Mouse (Mus musculus) T-helper 17 cell (primary cell): ENCODE results near the gene Gm5089.

ENCODE experiments used
- in situ Hi-C, 2 experiments: fragments of 300-600 bp; cut with MboI, MseI; formaldehyde crosslinking; loops; 1 replicate in 1 of 2; 2 replicates in 1 of 2; pipeline ENCODE4 v1.15.1; 2025; ENCODE audit warnings: high pct_unique_total_duplicates in 2 of 2

Gm5089 gene

DNA sequence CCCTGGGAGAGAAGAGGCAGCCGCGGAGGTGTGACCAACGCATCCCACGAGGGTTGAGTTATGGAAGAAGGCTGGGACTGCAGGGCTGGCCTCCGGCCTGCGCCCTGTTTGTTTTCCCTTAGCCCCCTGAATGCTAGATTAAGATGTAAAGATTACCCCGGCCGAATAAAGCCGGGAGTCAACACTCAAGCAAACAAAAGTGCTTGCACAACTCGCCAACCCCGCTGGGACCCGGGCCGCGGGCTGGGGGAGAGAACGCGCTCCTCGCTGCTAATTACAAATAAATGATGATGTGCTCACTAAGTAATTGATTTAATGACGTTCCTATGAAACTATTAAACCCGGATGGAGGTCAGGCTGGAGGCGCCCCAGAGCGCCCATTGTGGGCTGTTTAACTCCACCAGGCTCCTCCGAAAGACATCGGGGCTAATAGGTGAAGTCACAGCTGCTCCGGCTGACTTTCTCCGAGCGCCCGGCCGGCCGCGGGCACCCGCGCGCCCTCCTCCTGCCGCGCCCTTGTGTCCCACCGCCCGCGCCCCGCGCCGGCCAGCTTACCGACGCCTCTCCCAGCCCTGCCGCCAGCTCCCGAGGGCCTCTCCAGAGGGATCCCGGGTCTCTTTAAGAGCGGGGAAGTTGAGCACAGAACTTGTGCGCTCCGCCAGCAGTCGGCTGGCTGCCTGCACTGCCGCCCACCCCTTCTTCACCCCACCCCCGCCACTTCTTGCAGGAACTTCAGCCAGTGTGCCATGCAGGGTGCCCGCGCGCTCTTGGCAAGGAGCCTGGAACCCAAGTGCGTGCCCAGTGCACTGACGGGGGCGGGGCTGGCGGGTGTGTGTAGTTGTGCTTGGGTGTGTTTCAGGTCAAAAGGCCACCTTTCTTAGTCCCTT lies at the start of gene Gm5089:
TSS of gene Gm5089 (minus strand) at position 620 of the 887 bp plus-strand sequence.
- in situ Hi-C loops = no loop called here

DNA sequence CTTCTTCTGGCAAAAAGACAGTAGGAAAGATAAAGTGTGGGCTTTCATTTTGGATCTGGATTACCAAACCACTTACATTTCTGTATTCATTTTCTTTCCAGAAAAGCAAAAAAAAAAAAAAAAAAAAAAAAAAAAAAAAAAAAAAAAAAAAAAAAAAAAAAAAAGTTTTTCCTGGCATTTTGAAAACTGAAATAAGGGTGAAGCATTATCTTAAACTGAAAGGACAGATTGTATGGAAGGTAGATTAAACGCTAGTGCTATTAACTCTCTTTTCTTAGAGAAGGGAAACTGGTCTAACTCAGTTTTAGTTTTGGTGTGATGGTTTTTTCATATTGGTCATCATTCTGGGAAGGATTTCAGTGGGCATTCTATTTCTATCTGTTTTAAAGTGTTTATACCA lies 41.1 kb upstream of the Gm5089 start:
- in situ Hi-C loops = no loop called here

DNA sequence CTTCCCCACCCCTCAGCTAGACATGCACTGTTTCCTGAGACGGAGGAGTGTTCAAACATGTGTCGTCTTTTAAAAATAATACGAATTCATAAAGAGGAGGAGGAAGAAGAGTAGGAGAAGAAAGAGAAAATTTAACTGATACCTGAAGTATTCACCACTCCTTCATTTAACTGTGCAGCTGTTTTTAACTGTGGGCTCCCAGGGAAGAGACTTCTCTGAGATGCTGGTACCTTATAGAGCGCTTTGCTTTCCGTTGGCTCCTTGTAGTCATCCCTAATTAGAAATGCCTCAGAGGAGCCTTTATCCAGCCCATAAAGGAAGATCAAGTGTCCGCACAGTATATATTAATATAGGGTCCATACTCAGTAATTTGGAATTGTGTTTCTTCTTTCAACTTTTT lies 40.6 kb upstream of the Gm5089 start:
- in situ Hi-C loops = no loop called here

DNA sequence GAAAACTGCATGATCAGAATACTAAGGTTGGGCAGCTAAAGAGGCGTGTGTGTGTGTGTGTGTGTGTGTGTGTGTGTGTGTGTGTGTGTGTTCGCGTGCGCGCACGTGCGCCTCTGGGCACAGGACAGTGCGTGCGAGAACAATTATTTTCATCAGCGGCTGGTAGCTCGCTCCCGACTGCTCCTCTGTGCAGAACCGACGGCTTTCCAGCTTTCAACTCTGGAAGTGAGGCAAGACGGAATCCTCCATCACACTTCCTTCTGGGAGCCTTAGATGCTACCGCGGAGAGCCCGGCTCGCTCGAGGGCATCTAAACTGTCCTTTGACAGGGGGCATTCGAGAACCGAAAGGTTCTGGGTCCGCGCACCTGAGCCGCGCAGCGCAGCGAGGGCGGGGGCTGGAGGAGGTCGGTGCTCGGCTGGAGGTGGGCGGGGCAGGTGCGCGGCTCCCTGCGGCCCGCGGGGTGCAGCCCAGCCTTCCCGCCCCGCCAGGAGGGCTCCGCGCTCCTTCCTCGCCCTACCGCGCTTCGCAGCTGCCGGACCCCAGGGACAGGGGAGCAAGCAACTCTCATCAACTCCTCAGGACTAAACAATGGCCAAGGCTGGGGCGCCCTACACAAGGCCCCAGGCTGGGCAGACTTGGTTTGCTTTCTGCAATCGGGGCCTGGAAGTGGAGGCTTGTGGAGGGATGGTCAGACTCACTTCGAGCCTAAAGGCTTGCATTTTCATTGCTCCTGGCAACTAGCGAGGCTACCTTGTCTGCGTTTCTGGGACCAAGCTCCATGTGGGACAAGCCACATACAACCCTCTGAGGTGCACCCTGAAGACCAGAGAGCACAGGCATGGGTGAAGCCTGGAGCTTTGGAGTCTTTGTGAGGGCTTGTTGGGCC lies 39.8 kb upstream of the Gm5089 start, which contains the start of gene Gm10837:
TSS of gene Gm10837 (plus strand) at position 146 of the 888 bp plus-strand sequence.
- in situ Hi-C loops = no loop called here

DNA sequence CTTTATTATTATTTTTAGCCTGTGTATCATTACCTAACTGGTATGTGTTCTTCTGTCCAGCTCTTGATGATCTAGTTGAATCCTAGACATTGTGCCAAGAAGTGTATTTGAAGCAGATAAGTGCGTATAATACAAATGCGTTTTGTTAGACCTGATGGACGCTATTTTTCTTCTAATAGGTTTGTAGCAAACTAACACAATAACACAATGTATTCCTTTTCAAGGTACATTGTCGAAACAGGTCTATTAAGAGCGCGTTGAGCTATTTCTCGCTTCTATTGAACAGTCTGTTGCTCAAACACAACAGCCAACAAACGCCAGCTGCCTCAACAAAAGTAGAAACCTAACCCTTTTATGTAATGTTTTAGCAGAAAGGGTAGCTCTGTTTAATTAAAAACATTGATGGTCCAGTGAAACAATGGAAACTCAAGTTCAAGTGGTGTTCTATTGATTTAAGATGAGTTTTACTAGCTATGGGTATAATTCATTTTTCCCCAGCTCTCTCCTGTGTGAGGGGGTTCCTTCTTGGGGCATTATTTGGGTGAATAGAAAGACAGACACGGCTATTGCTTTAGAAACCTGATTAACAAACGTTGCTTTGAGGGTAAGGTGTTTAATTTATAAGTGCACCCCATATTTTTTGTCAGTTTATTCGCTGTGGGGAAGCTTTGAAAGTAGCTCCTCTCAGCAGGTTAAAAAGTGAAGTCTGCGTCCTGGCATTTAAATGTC lies 38.9 kb upstream of the Gm5089 start:
- in situ Hi-C loops = no loop called here

DNA sequence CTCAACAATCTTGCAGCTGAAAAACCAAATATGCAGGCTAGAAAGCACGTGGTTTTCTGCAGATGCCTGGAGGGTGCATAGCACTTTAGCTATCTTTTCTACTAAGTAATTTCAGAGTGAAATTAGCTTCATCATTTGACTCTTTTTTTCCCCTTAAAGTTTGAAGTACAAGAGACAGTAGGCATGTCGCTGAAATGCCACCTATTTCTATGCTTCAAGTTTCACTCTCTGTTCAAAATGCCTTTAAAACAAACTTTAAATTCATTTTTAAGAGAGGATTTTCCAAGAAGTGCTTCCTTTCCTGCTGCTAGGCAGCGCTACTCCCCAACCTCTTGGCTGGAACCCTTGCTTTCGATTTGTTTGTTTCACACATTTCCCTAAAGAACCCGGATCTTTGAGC lies 38.1 kb upstream of the Gm5089 start:
- in situ Hi-C loops = no loop called here

DNA sequence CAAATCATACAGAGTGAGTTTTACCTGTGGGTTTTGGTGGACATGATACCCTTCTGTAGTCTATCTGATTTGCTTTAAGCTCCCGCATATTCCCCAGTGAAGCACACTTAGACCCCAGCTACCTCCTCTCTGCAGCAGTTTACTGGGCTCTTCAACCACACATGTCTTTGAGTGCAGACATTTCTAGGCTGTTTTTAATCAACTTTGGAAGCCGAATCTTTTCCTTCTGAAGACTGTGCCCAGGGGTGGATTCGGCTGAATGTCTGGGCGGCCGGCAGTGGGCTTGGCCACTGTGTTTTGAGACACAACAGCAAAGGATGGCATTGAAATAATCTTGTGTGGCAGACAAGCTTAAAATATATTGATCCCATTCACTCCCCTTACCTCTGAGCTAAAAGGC lies 36.5 kb upstream of the Gm5089 start:
- in situ Hi-C loops = no loop called here

DNA sequence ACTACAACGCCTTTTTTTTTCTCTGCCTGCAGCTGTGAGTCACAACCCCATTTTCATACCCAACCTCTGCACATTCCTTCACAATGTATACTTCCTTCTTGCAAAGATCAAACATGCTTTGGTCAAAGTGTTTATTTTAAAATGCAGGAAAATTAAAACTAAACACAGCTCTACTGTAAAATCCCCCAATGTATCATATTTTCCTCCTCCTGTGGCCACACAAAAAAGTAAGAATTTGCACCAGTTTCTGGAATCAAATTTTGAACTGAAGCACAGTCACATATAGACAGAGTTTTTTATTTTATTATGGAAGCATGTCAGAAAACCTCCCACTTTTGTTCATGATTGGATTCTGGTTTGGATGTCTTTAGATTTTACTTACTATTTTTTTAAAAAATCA lies 35.7 kb upstream of the Gm5089 start:
- in situ Hi-C loops = no loop called here

DNA sequence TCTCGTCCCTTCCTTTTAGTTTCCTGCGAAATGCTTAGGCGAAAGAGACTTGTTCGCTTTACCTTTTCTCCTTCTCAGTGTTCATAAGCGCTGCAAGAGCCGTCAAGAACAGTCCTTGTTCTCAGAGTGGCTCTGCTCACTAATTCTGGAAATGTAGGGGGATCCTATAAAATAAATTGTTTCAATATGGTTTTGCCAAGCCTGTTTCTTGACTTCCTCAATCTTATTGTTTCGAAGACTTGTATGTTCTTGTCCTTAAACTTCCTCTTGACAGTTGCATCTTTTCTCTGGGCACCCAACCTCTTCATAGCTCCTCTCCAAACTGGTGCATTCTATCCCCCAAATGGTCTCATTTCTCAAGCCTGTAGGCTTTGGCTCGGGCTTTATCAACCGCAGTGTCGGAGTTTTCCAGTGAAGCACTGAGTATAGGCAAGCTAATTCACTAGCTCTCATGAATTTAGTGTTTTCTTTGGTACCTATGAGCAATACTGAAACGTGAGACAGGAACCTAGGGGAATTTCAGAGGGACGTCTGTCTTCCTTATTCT lies 34.8 kb upstream of the Gm5089 start:
- in situ Hi-C loops = no loop called here

DNA sequence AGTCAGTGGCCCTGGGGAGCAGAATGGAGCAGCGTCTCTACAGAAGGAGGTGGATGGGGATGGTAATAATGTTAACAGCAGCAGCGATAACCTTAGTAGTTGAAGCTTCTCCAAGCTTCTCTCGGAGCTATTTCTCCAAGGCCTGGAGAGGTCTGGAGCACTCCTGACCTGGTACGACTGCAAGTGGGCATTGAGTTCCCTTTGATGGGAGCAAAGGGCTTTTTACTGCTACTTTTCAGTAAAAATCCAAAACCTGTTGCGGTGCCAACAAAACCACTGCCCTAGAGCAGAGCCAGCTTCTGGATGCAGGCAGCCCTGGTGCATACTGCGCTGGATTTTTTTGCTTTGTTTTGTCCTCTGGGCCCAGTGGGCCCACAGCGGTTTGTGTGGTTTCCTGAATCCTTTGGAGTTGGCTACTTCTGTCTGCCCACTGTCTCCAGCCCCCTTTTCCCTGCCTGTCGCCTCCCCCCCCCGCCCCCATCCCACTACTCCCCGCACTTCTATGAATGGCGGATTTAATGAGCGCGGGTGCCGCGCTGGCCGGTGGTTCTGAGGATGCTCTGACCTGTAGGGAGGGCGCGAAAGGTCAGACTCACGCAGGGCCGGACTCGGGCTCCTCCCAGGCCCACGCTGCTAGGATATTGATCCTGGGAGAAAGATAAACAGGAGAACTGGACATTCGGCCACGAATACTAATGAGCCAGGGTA lies 34.1 kb upstream of the Gm5089 start:
- in situ Hi-C loops = loop anchor here in 1 of 2 experiments (5.0 kb wide), 1 partner anchor 507 kb away; no protein-coding TSS in a partner anchor

DNA sequence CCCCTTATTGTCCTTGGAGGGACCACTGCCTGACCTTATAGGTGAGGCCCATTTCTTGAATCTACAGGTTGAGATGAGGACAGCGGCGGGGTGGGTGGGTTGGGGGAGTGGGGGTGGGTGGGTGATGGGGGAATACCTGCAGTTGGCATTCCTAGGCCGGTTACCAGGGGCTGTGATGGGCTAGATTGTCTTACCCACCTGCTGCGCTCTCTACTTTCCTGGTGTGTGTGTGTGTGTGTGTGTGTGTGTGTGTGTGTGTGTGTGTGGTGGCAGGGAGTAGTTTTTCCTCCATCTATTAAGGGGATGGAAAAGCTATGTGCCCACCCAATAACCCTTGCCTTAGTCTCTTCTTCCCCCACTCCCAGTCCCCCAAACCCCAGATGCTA lies 33.5 kb upstream of the Gm5089 start:
- in situ Hi-C loops = loop anchor here in 1 of 2 experiments (5.0 kb wide), 1 partner anchor 508 kb away; no protein-coding TSS in a partner anchor

DNA sequence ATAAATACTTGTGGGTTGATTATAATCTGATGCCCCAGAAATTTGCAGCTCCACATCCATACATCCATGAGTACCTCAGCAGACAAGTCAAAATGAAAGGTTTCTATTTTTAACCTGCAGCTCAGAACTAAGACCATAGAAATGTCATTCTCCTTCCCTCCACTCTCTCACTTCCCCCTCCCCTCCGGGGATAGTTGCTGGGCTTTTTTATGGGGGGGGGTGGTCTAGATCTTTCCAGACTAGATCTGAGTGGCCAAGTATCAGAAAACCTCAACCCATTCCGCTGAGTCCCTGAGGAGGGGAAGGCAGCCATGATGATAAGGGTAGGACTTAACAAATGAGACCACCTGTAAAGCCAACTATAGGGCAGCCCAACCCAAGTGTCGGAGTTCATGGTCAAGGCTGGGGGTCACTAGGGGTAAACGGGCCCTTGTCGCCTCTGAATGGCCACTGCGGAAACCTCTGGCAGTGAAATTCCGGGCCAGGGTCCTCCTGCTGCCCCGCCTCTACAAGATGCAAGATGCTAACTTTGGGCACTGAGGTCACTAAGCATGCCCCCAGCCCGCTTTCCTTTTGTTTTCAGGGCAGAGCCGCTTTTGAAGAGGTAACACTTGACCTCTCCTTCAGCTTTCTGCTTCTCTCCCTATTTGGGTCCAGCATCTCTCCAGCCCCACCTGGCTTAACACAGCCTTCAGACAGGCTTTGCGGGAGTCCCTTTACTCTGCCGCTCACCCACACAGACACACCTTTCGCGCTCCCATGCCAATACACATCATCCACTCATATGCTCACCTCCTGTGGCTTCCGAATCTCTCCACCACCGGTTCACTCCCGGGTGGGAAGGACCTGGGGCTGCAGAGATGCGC lies 32.9 kb upstream of the Gm5089 start:
- in situ Hi-C loops = loop anchor here in 1 of 2 experiments (5.0 kb wide), 1 partner anchor 509 kb away; no protein-coding TSS in a partner anchor

DNA sequence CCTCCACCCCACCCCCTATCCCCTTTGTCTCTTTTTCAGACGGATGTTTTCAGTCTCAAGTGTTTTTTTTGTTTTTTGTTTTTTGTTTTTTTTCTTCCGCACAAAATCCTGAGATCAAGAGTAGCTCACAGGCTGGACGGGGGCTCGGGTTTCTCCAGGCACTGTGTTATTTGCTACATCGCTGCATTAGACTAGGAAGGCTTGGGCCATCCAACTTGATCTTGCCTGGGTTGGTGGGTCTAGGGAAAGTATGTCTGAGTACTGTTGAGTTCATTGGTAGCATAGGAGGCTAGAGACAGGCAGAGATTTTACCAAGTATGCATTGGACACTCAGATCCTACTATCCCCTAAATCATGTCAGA lies 32.1 kb upstream of the Gm5089 start:
- in situ Hi-C loops = loop anchor here in 1 of 2 experiments (5.0 kb wide), 1 partner anchor 509 kb away; no protein-coding TSS in a partner anchor

DNA sequence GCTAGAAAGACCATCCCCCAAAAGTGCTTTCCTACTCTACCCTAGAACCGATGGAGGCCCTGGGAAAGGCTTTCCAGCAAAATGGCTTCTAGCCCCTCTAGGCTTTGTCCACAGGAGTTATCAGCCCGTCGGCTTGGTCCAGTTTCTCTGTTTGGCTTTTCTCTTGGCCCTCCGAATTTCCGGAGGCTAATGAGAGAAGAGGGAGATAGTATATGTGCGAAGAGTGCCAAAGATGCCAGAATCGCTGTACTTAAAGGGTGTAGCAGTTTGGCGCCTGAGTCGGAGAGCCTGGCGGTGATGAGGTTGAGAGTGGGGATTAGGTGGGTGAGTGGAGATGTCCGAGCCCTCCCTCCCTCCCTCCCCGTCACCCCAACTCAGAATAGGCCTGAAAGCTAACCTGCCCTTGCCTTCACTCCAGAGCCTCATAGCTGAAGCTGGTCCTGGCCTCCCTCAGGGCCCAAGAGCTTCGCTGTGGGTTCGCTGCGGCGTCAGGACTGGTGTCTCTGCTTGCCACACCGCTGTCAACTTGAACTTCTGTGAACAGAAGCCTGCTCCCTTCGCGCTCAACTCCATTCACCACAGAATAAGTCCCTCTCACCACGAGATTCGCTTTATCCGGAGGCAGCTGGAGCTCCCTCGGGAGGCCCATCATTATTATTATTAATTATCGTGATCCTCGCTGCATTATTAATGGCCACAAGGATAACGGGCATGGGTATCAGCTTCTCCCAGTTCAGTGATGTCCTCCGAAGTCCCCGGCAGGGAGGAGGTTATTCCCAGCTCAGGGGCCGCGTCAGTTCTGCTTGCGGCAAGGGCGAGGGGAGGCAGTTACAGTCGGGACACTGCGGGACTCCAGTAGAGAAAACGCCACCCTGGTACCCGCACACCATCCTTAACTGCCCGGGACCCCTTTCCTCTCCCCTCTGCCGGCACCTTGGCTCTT lies 31.4 kb upstream of the Gm5089 start:
- in situ Hi-C loops = loop anchor here in 1 of 2 experiments (5.0 kb wide), 1 partner anchor 510 kb away; no protein-coding TSS in a partner anchor

DNA sequence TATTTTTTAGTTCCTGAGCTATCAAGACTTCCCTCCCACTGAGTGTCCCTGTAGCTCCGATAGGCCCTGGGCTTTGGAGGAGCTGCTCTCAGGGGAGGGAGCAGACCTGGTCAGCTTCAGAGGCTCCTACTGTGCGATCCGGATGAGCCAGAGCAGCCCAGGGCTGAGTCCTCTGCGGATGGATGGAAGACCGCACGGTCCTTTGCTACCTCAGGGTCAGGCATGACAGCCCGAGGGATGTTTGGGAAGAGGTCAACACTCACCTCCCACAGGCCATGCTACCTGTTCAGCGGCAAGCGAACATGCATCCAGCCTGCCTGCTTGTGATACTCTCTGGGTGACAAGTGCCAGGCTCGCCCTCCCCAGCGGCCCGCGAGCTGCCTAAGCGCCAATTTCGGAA lies 30.3 kb upstream of the Gm5089 start:
- in situ Hi-C loops = loop anchor here in 1 of 2 experiments (5.0 kb wide), 1 partner anchor 511 kb away; no protein-coding TSS in a partner anchor

DNA sequence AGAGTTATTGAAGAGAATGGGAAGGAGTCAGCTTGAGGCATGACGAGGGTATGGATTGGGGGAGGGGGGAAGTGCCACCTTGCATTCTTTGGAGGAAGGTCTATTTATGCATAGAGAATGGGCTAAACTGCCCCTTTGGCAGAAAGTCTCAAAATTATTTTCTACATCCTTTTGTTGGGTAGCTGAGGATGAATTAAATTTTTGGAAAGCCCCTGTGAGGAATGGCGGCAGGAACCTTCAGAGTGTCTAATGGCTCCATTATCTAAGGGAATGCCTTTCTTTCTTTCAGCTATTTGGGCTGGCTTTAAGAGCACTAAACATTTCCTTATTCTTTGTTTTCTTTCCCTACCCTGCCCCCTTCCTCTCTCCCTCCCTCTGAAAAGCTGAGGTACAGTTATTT lies 29.4 kb upstream of the Gm5089 start:
- in situ Hi-C loops = loop anchor here in 1 of 2 experiments (5.0 kb wide), 1 partner anchor 512 kb away; no protein-coding TSS in a partner anchor

DNA sequence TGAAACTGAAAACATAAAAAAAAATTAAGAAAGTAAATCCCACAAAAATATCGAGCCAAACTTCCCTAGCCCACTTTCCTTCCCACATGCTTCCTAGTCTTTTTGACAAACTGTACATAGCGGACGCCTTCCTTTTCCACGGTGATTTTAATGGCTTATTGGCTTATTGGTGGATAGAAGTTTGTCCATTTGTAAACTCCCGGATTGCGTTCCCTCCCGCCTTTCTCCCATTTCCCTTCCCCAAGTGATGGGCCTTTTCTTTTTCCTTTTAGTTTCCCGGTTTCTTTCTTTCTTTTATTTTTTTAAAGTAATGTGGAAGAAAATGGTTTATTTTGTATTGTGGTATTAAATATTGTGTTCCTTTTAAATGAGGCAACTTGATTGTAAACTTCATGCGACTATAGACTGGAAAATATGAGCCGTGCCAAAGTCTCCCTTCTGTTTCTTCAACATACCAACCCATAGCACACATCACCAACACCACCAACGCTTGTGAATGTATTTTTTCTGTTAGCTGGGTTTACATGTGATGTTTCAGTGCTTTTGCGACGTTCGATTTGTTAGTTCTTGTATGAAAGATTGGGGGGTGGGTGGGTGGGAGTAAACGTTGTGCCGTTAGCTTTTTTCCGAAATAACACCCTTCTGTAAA lies 28.7 kb upstream of the Gm5089 start:
- in situ Hi-C loops = loop anchor here (5.0 to 10.0 kb wide), 2 partner anchors 465 to 513 kb away; no protein-coding TSS in a partner anchor
